Mouse (Mus musculus) hindbrain, embryonic 12.5 days (tissue): ENCODE data around the gene Tmem183a. TPM values are rescaled to one million over a fixed set of nuclear protein-coding genes. Genes with fewer than 3 reads are reported as not detected.
A peak's percentile ranks its signal among the peaks of the same experiment; 100 is the strongest.

Experiments used
- ATAC-seq: fragments of 200-750 bp; cut with Nextera tagmentation; 2 replicates; pipeline ENCODE4 v1.8.0; 2017; ENCODE audit warnings: moderate TSS enrichment; ENCODE audit not compliant: low FRiP score
- H3K27ac ChIP-seq: fragments of 300-500 bp; sonication (generic); 2 replicates; pipeline ENCODE4 v1.5.1; 2016; ENCODE audit warnings: mild to moderate bottlenecking
- H3K27me3 ChIP-seq: fragments of 300-500 bp; sonication (generic); 2 replicates; pipeline ENCODE4 v1.6.1; 2016; ENCODE audit warnings: mild to moderate bottlenecking
- H3K36me3 ChIP-seq: fragments of 300-500 bp; sonication (generic); 2 replicates; pipeline ENCODE4 v1.6.1; 2016; ENCODE audit warnings: mild to moderate bottlenecking
- H3K4me1 ChIP-seq: fragments of 300-500 bp; sonication (generic); 2 replicates; pipeline ENCODE4 v1.6.1; 2016
- H3K4me2 ChIP-seq: fragments of 300-500 bp; sonication (generic); replicated peaks from 2 replicates; pipeline ENCODE4 v1.6.1; 2016; ENCODE audit warnings: mild to moderate bottlenecking
- H3K4me3 ChIP-seq: fragments of 300-500 bp; sonication (generic); 2 replicates; pipeline ENCODE4 v1.5.1; 2016; ENCODE audit warnings: mild to moderate bottlenecking
- H3K9ac ChIP-seq: fragments of 300-500 bp; sonication (generic); 2 replicates; pipeline ENCODE4 v1.6.1; 2016; ENCODE audit warnings: mild to moderate bottlenecking, moderate library complexity
- H3K9me3 ChIP-seq: fragments of 300-500 bp; sonication (generic); replicated peaks from 2 replicates; pipeline ENCODE4 v1.6.1; 2016; ENCODE audit warnings: mild to moderate bottlenecking
- WGBS: fragments of 180-500 bp; shearing (Covaris S2); methylation state at CpG from one replicate; pipeline ENCODE4 v1.1.7; 2016; 5-methylcytosine and 5-hydroxymethylcytosine counted together
- polyA plus RNA-seq: library from polyadenylated mRNA; unstranded; fragments of >200 nt; fragmentation: Nextera tagmentation; extraction: Ambion mirVana; gene quantifications from 2 replicates; pipeline ENCODE4 v1.2.1, GENCODE M21; 2016

Tmem183a gene
- polyA plus RNA-seq: 109 and 123 TPM in 2 replicates

DNA sequence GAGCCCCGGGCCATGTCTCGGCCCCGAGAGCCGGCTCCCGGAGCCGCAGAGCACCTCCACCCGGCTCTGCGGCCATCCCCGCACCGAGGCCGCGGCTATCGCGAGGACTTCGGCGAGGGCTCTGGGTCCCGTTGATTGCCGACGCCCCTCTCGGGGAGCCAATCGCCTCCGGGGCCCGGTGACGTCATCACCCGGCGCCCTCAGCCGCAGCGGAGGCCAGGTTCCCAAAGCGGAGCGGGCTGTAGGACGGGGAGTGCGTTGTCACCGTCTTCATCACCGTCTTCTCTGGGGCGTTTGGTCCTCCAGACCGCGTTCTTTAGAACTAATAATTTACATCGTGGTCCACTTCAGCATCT lies at the start of gene Tmem183a:
Gene Tmem183a, minus strand, starts transcription at position 123 of the 356 bp plus-strand sequence.
- peak; percentile 98 for ATAC-seq
- Histone ChIP-seq H3K9me3 (no peaks in the 10 kb centered on the region), H3K4me1 (peaks cover 11% of the 10 kb centered on the region), H3K4me3 (peak within 1 kb of the TSS; percentile 84), H3K4me2 (peak within 1 kb of the TSS; percentile 75), H3K36me3 (peaks cover 18% of the 10 kb centered on the region), H3K27me3 (0 out of 2 replicates have a peak, but pooled peaks cover 3% of the 10 kb centered on the region), H3K27ac (peak within 1 kb of the TSS; percentile 85), H3K9ac (peak within 1 kb of the TSS; percentile 93)
- WGBS: under 1% methylated on average over 38 of the region's 38 CpGs

DNA sequence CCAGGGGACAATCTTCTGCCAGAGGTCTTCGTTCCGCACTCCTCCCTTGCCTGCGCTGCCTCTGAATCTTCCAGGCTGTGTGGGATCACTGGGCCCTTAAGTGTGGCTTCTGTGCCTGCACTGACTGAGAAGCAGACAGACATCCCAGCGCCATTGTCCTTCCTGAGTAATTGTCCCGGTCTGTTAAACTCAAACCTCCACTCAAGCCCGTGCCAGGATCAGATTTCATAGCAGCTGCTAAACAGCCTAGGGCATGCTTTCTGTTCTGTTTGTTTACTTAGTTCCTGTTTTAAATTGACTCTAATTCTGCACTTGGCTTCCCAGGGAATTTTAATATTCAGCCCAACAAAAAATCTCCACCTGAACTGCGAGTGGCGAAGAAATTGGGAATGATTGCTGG lies 46.3 kb upstream of the Tmem183a start:
- 80% methylated on average over 8 of the region's 8 CpGs for WGBS
- H3K9ac ChIP-seq: no peak overlapping the region
- H3K27ac ChIP-seq: no peak overlapping the region
- peaks cover 10% of the 10 kb centered on the region for H3K4me1 ChIP-seq
- no peaks in the 10 kb centered on the region for H3K27me3 ChIP-seq
- H3K9me3 ChIP-seq: no peaks in the 10 kb centered on the region
- no peak overlapping the region for H3K4me2 ChIP-seq
- H3K36me3 ChIP-seq: peaks cover 34% of the 10 kb centered on the region
- no peak overlapping the region for H3K4me3 ChIP-seq
- ATAC-seq: no peak

DNA sequence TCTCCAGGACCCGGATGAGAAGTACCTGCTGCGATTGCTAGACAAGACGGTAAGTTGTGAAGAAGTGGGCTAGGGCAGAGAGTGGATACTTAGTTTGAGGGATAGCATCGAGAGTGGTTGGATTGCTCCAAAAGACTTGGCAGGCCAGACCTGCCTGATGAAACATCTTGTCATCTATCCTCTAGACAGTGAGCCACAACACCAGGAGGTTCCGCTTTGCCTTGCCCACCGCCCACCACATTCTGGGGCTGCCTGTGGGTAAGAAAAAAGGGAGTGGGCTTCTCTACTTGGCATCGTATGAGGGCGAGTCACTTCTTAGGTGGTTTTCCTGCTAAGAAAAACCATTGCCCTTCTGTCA lies 44.6 kb upstream of the Tmem183a start:
- H3K36me3 ChIP-seq: peaks cover 31% of the 10 kb centered on the region
- no peaks in the 10 kb centered on the region for H3K27me3 ChIP-seq
- 30% methylated on average over 8 of the region's 8 CpGs for WGBS
- no peaks in the 10 kb centered on the region for H3K9me3 ChIP-seq
- H3K4me2 ChIP-seq: peak overlapping the region; percentile 79
- peak overlapping the region; percentile 78 for H3K9ac ChIP-seq
- no peak; the same call in 1 of the 2 replicates for ATAC-seq
- H3K4me3 ChIP-seq: peak overlapping the region; percentile 80
- peak overlapping the region; percentile 66; the same call in 1 of the 2 replicates for H3K27ac ChIP-seq
- H3K4me1 ChIP-seq: peaks cover 10% of the 10 kb centered on the region

DNA sequence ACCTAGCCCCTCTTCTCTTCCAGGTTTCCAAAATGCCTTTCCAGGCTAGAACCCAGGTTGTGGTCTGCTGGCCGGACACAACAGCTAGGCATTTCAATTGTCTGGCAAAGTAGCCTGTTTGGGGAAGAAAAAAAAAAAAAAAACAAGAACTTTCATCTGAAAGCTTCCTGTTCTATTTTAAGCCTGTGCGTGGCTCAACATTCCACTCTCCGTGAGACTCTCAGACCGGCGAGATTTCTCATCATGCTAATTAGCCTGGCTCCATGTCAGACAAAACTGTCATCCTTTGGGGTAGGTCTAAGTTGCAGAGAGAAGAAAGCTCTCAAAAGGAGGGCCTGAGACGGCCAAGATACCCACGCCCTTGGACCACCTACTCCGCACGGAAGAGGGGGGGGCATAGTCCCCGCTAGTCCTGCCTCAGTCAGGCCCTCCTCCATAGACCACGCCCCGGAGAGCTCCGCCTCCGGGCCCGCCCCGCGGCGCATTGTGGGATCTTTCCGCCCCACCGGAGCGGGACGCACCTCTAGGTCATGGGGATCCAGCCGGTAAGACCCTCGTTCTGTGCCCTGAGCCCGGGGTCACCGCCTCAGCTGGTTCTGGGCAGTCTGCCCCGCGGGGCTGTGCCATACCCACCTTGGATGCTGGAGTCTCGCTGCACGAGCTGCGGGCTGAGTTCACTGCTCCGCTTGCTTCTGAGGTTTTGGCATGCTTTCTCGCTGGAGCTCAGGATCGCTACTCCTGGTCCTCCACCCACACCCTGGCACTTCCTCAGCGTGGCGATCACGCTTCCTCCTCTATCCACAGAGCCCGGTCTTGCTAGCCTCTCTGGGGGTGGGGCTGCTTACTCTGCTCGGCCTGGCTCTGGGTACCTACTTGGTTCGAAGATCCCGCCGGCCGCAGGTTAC lies 44.0 kb upstream of the Tmem183a start, which contains the start of gene Cyb5r1:
Gene Cyb5r1, plus strand, starts transcription at position 51 of the 905 bp plus-strand sequence.
- peak within 1 kb of the TSS; percentile 66 for H3K27ac ChIP-seq
- 3% methylated on average over 35 of the region's 43 CpGs for WGBS

DNA sequence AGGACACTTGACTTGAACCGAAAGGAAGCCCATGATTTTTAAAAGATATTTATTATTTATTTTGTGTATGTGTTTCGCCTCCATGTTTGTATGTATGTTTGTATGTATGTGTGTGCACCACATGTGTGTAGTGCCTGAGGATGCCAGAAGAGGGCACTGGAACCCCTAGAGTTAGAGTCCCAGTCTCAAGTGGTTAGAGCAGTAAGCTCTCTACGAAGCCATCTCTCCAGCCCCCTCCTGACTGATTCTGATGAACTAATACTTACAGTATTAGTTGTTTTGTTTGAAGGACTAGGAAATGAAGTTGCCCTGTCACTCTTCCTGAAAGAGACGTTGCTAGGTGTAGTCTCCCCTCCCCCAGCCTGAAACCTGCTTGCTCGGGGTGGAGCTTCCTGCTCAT lies 38.0 kb upstream of the Tmem183a start:
- 61% methylated on average over 5 of the region's 5 CpGs for WGBS

More for the DNA sequence above, 44.0 kb upstream of the Tmem183a start, which contains the start of gene Cyb5r1:
- Histone ChIP-seq H3K9ac (peak within 1 kb of the TSS; percentile 78), H3K4me2 (peak within 1 kb of the TSS; percentile 79), H3K36me3 (peaks cover 27% of the 10 kb centered on the region), H3K27me3 (no peaks in the 10 kb centered on the region), H3K4me1 (peaks cover 10% of the 10 kb centered on the region), H3K9me3 (no peaks in the 10 kb centered on the region), H3K4me3 (peak within 1 kb of the TSS; percentile 80)
- peak; percentile 97 for ATAC-seq

DNA sequence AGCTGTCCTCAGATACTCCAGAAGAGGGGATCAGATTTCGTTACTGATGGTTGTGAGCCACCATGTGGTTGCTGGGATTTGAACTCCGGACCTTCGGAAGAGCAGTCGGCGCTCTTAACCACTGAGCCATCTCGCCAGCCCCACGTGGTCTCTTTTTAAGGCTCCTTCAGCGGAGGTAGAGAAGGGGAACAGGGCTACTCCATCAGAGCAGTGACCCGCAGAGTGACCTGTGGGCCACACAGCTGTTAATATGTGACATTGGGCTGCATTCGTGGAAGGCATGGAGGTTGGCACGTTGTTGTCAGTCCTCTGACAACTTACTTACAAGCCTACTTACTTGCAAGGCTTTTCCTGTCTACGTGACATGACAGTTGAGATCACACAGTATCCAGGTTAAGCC lies 36.4 kb upstream of the Tmem183a start:
- Histone ChIP-seq H3K27ac (no peak overlapping the region), H3K4me1 (no peaks in the 10 kb centered on the region), H3K27me3 (no peaks in the 10 kb centered on the region), H3K4me2 (no peak overlapping the region), H3K36me3 (no peaks in the 10 kb centered on the region), H3K9me3 (peaks cover 4% of the 10 kb centered on the region; the same call in 1 of the 2 replicates), H3K9ac (no peak overlapping the region), H3K4me3 (no peak overlapping the region)
- no peak for ATAC-seq
- WGBS: 87% methylated on average over 12 of the region's 12 CpGs

More for the DNA sequence above, 38.0 kb upstream of the Tmem183a start:
- Histone ChIP-seq H3K4me3 (no peak overlapping the region), H3K27ac (no peak overlapping the region), H3K9ac (no peak overlapping the region), H3K4me1 (no peaks in the 10 kb centered on the region), H3K4me2 (no peak overlapping the region), H3K9me3 (peaks cover 4% of the 10 kb centered on the region; the same call in 1 of the 2 replicates), H3K27me3 (no peaks in the 10 kb centered on the region), H3K36me3 (no peaks in the 10 kb centered on the region)
- ATAC-seq: no peak

DNA sequence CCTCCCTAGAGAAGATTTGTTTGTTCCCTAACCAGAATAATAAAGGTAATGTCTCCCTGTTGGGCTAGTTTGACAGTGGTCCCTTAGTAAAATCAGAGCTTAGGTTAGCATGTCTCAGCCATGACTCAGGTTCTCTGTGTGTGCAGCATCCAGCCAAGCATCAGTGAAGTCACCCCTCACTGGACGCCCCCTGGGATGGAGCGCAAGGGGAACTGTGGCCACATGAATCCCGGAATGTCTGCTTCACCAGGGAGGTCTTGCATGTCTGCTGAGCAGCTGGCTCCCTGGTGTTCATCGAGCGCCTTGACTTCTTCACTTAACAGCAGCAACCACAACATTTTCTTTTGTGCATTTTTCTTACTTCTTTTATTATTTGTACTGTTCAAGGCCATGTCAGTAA lies 32.0 kb upstream of the Tmem183a start:
- no peak overlapping the region for H3K4me3 ChIP-seq
- no peak overlapping the region for H3K4me2 ChIP-seq
- H3K4me1 ChIP-seq: no peaks in the 10 kb centered on the region
- no peak for ATAC-seq
- H3K27me3 ChIP-seq: no peaks in the 10 kb centered on the region
- no peak overlapping the region for H3K9ac ChIP-seq
- no peaks in the 10 kb centered on the region for H3K36me3 ChIP-seq
- H3K27ac ChIP-seq: no peak overlapping the region
- H3K9me3 ChIP-seq: no peaks in the 10 kb centered on the region
- 61% methylated on average over 5 of the region's 5 CpGs for WGBS

DNA sequence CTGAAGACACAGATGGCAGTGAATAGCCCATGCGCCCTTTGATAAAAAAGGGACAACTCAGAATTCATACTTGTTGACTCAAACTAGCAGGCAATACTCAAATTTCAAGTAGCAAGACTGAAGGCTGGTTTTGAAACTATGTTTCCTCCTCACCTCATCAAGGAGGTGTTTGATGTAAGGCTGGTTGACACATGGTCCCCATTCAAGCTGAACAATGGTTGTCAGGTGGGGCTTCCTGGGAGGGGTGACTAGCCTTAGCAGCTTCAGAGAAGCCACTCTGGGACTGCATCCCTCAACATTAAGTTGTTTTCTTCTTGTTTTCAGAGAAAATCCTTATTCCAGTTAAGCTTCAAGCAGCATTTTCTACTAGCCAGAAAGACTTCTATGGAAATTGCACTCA lies 23.9 kb upstream of the Tmem183a start, which contains the start of gene 4933406M09Rik:
Gene 4933406M09Rik, plus strand, starts transcription at position 275 of the 400 bp plus-strand sequence.
- WGBS: 89% methylated on average over 1 of the region's 1 CpGs

DNA sequence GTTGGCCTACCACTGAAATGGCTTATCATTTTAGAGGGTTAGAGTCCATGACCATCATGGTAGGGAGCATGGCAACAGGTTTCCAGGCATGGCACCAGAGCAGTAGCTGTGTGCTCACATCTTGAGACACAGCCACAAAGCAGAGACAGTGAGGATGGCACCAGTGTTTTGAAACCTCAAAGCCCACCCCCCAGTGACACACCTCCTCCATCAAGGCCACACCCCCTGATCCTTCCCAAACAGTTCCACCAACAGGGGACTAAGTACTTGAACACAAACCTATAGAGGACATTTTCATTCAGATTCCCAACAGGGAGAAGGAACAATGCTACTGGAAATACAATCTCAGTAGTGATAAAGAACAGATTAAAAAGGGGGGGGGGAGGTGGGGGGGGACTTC lies 23.4 kb upstream of the Tmem183a start:
- ATAC-seq: no peak
- H3K4me3 ChIP-seq: no peak overlapping the region
- H3K27me3 ChIP-seq: peaks cover 6% of the 10 kb centered on the region; the same call in 1 of the 2 replicates
- H3K36me3 ChIP-seq: no peaks in the 10 kb centered on the region
- H3K27ac ChIP-seq: no peak overlapping the region
- no peaks in the 10 kb centered on the region for H3K4me1 ChIP-seq
- 0 out of 2 replicates have a peak, but pooled peaks cover 6% of the 10 kb centered on the region for H3K9me3 ChIP-seq
- H3K9ac ChIP-seq: no peak overlapping the region
- H3K4me2 ChIP-seq: no peak overlapping the region

More for the DNA sequence above, 23.9 kb upstream of the Tmem183a start, which contains the start of gene 4933406M09Rik:
- Histone ChIP-seq H3K9ac (no peak within 1 kb of the TSS), H3K36me3 (no peaks in the 10 kb centered on the region), H3K27ac (no peak within 1 kb of the TSS), H3K27me3 (peaks cover 6% of the 10 kb centered on the region; the same call in 1 of the 2 replicates), H3K4me2 (no peak within 1 kb of the TSS), H3K4me3 (no peak within 1 kb of the TSS), H3K4me1 (no peaks in the 10 kb centered on the region), H3K9me3 (0 out of 2 replicates have a peak, but pooled peaks cover 6% of the 10 kb centered on the region)
- ATAC-seq: no peak

DNA sequence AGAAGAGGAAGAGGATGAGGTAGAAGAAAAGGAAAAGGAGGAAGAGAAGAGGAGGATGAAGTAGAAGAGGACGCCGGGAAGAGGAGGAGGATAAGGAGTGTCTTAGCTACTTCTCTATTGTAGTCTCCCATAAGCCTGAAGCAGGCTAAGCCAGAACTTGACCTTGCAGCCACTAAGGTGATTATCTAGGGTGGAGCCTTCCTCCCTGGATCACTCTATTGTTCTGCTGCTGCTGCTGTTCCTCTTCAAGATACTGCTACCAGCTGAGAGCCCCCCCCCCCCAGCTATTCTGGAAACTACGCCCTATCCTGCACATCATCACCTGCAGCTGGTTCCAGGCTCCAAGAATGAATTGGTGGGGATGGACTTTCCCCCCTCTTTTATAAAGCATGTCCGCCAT lies 22.8 kb upstream of the Tmem183a start:
- 89% methylated on average over 4 of the region's 4 CpGs for WGBS
- Histone ChIP-seq H3K4me3 (no peak overlapping the region), H3K27me3 (peaks cover 6% of the 10 kb centered on the region; the same call in 1 of the 2 replicates), H3K9ac (no peak overlapping the region), H3K4me1 (no peaks in the 10 kb centered on the region), H3K27ac (no peak overlapping the region), H3K36me3 (no peaks in the 10 kb centered on the region), H3K9me3 (0 out of 2 replicates have a peak, but pooled peaks cover 6% of the 10 kb centered on the region), H3K4me2 (no peak overlapping the region)
- ATAC-seq: no peak

DNA sequence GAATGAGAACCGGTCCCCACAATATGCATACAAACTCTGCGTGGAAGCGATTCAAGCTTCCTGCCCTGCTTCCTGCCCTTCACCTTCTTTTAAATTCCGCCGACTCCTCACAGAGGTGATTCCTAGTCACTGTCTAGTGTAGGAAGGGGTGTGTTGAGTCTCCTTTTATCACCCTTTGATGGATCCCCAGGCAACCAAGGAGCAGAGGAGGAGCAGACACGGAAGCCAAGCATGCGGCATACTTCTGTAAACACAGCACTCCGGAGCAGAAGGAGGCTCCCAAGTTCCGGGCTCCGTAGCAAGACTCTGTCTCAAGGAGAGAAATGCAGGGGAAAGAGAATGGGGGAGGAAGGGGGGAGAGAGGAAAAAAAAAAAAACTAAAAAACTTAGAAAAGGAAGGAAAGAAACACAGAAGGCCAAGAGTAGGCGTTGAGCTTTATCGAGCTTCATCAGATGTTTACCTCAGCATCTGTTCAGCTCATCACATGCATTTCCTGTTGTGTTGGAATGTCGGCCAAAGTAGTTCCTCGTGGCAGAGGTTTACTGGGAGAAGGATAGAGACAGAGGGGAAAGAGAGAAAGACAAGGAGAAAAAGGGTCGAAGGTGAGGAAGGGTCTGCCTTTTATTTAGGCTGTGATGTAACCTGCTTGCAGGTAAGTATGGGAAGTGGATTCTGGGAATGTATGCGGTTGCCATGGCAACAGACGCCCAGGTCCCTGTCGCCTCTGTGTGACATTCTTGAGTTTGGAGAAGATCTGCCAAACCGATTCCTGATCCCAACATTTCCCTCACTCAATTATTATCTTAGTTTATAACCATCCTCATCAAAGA lies 20.2 kb upstream of the Tmem183a start:
- Histone ChIP-seq H3K4me2 (peak overlapping the region; percentile 43), H3K27ac (no peak overlapping the region), H3K27me3 (peaks cover 6% of the 10 kb centered on the region; the same call in 1 of the 2 replicates), H3K4me3 (peak overlapping the region; percentile 16; the same call in 1 of the 2 replicates), H3K36me3 (no peaks in the 10 kb centered on the region), H3K9ac (peak overlapping the region; percentile 23; the same call in 1 of the 2 replicates), H3K9me3 (0 out of 2 replicates have a peak, but pooled peaks cover 6% of the 10 kb centered on the region), H3K4me1 (no peaks in the 10 kb centered on the region)
- ATAC-seq: no peak
- 14% methylated on average over 19 of the region's 19 CpGs for WGBS
